Mouse (Mus musculus): Measurements from ENCODE around the gene Galns.

DNA sequence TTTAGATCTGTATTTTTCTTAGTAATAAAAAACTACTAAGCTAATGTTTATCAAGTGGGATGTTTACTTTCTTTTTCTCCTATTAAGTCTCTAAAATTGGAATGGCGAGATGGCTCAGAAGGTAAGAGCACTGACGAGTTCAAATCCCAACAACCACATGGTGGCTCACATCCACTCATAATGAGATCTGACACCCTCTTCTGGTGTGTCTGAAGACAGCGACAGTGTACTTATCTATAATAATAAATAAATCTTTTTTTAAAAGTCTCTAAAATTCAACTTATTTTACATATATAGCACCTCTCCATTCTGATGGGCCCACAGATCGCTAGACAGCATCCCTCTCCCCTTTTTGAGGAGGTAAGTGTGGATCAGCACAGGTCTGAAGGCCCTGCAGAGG lies 1.1 kb downstream of the Galns start:
- TF ChIP-seq EP300 (optimal IDR thresholded peaks at IDR 0.05): no peak
- TF ChIP-seq CTCF (IDR thresholded peaks at IDR 0.05; ENCODE audit: low read depth): no peak; the same call in 1 of the 2 replicates
